Mouse (Mus musculus): ENCODE results near the gene Maf. TPM values are rescaled to one million over a fixed set of nuclear protein-coding genes. Genes with fewer than 3 reads are reported as not detected.
A peak's percentile ranks its signal among the peaks of the same experiment; 100 is the strongest.

The Maf gene
- total RNA-seq, 2 experiments from 2014 or later, result 50.9 to 55.1 TPM

DNA sequence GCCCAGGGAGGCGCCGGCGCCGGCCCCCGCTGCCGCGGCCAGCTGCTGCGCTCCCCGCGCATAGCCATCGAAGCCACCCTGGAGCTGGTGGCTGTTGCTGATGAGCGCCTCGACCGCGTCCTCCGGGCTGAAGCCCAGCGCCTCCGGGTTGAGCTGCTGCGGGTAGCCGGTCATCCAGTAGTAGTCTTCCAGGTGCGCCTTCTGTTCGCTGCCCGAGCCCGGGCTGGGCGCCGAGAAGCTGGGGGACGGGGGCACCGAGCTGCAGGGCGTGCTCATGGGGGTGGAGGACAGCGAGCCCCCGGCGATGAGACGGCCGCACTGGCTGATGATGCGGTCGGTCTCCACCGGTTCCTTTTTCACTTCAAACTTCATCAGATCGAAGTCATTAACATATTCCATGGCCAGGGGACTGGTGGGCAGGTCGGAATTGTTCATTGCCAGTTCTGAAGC, 1.2 kb downstream of the Maf start:
- peak; percentile 36 to 59 for DNase-seq (ENCODE audit: low spot score in 2 of 2)

GRCm38 (mm10) chr8:115705591-115706110, 1.9 kb downstream of the Maf start:
- peak in 1 of 2 experiments; percentile 59 for DNase-seq (ENCODE audit: low spot score in 2 of 2)

DNA sequence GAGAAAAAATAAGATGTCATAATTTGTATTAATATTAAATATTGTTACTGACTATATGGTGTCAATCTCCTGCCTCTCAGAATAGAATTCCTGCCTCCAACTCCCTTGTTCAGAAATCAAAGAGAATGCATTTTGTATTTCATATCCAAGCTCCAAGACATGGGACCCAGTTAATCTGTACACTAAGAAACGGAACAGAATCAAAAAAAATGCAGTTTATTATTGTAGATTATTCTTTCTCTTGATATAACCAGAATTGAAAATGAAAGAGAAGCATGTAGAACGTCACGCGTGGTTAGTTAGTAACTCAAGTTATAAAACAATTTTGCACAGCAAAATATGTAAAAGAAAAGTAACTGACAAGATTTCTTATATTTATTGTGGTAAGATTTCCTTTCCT, 4.5 kb downstream of the Maf start:
- DNase-seq (ENCODE audit: low spot score in 2 of 2), result no peak

GRCm38 (mm10) chr8:115701001-115701400, 6.6 kb downstream of the Maf start:
- no peak for DNase-seq (ENCODE audit: low spot score in 2 of 2)

GRCm38 (mm10) chr8:115699151-115699550, 8.4 kb downstream of the Maf start:
- DNase-seq (ENCODE audit: low spot score in 2 of 2), result no peak

GRCm38 (mm10) chr8:115697410-115697809, 10.2 kb downstream of the Maf start:
- no peak for DNase-seq (ENCODE audit: low spot score in 2 of 2)

GRCm38 (mm10) chr8:115696661-115697060, 10.9 kb downstream of the Maf start:
- DNase-seq (ENCODE audit: low spot score in 2 of 2), result no peak

DNA sequence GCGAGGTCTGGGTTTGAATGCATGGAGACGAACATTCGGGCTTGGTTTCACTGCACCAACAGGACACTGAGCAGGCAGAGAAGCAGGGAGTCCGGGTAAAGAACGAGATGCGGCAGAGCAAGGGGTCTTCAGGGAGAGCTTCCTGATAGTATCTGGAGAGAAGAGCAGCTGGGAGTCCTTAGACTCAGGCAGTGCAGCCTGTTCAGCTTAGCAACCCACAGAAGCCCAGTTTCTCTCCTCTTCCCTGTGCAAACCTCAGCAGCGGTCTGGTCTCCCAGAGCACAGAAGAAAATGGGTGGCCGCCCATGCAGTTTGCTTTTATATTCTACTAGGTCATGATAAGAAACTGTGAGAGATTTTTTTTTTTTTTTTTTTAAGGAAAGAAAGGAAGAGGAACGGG, 20.2 kb downstream of the Maf start:
- no peak for DNase-seq (ENCODE audit: low spot score in 2 of 2)

GRCm38 (mm10) chr8:115683309-115683708, 24.3 kb downstream of the Maf start:
- DNase-seq (ENCODE audit: low spot score in 2 of 2), result no peak

DNA sequence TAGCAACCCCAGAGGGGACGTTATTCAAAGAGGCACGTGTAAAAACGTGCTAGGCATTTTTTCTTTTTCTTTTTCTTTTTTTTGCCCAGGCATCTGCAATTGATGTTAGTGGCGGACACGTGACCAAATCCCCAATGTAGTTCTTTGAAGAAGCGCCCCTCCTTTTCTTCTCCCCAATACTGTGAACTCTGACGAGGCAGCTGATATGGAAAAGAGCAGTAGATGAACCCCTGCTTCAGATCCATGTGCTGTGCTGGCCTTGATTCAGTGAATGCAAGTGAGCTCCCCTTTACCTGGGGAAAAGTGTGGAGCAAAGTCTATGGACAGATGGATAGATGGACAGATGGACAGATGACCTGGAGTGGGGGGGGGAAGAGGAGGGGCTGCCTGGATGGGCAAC, 28.1 kb downstream of the Maf start:
- no peak for DNase-seq (ENCODE audit: low spot score in 2 of 2)

GRCm38 (mm10) chr8:115664866-115665265, 42.7 kb downstream of the Maf start:
- DNase-seq (ENCODE audit: low spot score in 2 of 2), result no peak

GRCm38 (mm10) chr8:115650110-115650521, 57.5 kb downstream of the Maf start:
- peak in 1 of 2 experiments; percentile 14 for DNase-seq (ENCODE audit: low spot score in 2 of 2)

GRCm38 (mm10) chr8:115645139-115645538, 62.5 kb downstream of the Maf start:
- DNase-seq (ENCODE audit: low spot score in 2 of 2), result no peak

- DNase-seq (ENCODE audit: low spot score in 2 of 2), result no peak
Observed at GRCm38 (mm10) chr8:115641936-115642335, 65.7 kb downstream of the Maf start.

- no peak for DNase-seq (ENCODE audit: low spot score in 2 of 2)
Observed at GRCm38 (mm10) chr8:115639951-115640350, 67.6 kb downstream of the Maf start.

GRCm38 (mm10) chr8:115636751-115637150, 70.8 kb downstream of the Maf start:
- DNase-seq (ENCODE audit: low spot score in 2 of 2), result no peak
